Mouse (Mus musculus) kidney, postnatal 14 days (tissue): ENCODE data around the gene Kank2.
A peak's percentile ranks its signal among the peaks of the same experiment; 100 is the strongest.
"Not testable (repeated sequence)": the region's sequence is repeated elsewhere in the genome, so short reads cannot be mapped to it uniquely, and the experiment has no call there.

ENCODE experiments used
- DNase-seq: peaks from one replicate; pipeline ENCODE4 v3.0.0; 2022; ENCODE audit warnings: mixed read lengths

Kank2 gene

GRCm38 (mm10) chr9:21781657-21782468 lies 16.7 kb downstream of the Kank2 start:
- no peak for DNase-seq

- no peak for DNase-seq
Measured at GRCm38 (mm10) chr9:21777726-21778125, 20.8 kb downstream of the Kank2 start.

GRCm38 (mm10) chr9:21774353-21774752 lies 24.2 kb downstream of the Kank2 start:
- no peak for DNase-seq

GRCm38 (mm10) chr9:21773396-21773795 lies 25.1 kb downstream of the Kank2 start:
- DNase-seq: not testable (repeated sequence)

- DNase-seq: peak; percentile 24
Measured at GRCm38 (mm10) chr9:21769558-21770183, 28.9 kb downstream of the Kank2 start.

GRCm38 (mm10) chr9:21768511-21769411 lies 29.8 kb downstream of the Kank2 start:
- peak; percentile 41 for DNase-seq

- DNase-seq: peak; percentile 63
Measured at GRCm38 (mm10) chr9:21767896-21768295, 30.6 kb downstream of the Kank2 start.

GRCm38 (mm10) chr9:21764084-21764999 lies 34.2 kb downstream of the Kank2 start:
- DNase-seq: no peak

GRCm38 (mm10) chr9:21762135-21762534 lies 36.4 kb downstream of the Kank2 start:
- no peak for DNase-seq

- peak; percentile 97 for DNase-seq
Measured at GRCm38 (mm10) chr9:21760155-21761088, 38.1 kb downstream of the Kank2 start, which contains the start of gene Spc24. TSS of gene Spc24 (minus strand) at chr9:21760303.

- DNase-seq: no peak
Measured at GRCm38 (mm10) chr9:21759718-21760117, 38.8 kb downstream of the Kank2 start.

GRCm38 (mm10) chr9:21758576-21759529 lies 39.7 kb downstream of the Kank2 start:
- DNase-seq: no peak

GRCm38 (mm10) chr9:21754516-21755321 lies 43.8 kb downstream of the Kank2 start:
- peak; percentile 51 for DNase-seq

- DNase-seq: peak; percentile 83
Measured at GRCm38 (mm10) chr9:21754003-21754402, 44.5 kb downstream of the Kank2 start.

GRCm38 (mm10) chr9:21752252-21752792 lies 46.2 kb downstream of the Kank2 start:
- DNase-seq: peak; percentile 79

- DNase-seq: no peak
Measured at GRCm38 (mm10) chr9:21751347-21751746, 47.2 kb downstream of the Kank2 start.

- no peak for DNase-seq
Measured at GRCm38 (mm10) chr9:21750370-21750769, 48.2 kb downstream of the Kank2 start.

GRCm38 (mm10) chr9:21749382-21750118 lies 49.0 kb downstream of the Kank2 start:
- no peak for DNase-seq
